Mouse (Mus musculus): ENCODE results near the gene Rnf212. TPM values are rescaled to one million over a fixed set of nuclear protein-coding genes. Genes with fewer than 3 reads are reported as not detected.
A peak's percentile ranks its signal among the peaks of the same experiment; 100 is the strongest.
"Not testable (repeated sequence)": the region's sequence is repeated elsewhere in the genome, so short reads cannot be mapped to it uniquely, and the experiment has no call there.

The Rnf212 gene
- polyA plus RNA-seq (2015; fragmentation: Nextera tagmentation; extraction: Ambion mirVana) = 0.43 and 1.1 TPM in 2 replicates

DNA sequence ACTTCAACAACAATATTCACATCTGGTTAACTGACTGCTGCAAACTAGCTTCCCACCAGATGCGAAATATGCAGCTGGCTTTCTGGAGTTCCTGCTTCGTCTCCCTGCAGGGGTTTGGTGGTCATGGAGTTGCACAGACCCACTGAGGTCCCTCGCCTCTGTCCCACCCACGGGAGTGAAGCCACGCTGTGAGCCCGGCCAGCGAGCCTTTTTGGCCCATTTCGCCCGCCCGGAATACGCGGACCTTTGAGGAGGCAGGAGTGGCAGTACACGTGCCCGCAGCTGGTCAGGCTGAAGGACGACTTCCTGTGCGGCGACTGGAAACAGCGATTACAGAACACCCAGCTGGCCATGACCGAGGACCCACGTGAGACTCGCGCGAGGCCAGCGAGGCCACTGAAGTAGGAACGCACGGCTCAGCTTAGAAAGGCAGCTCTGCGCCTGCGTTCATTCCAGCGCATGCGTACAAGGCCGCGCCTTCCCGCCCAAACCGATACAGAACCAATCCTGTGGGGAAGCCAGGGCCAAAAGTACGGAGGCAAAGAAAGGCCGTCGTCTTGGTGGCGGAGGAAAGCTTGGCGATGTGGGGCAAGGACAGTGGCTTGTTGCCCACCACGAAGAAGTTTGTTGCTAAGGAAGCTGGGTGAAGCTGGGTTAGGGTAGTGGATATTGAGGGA is at the start of gene Rnf212:
TSS of gene Rnf212 (minus strand) at position 353 of the 677 bp plus-strand sequence.
- Histone ChIP-seq H3K4me1 (ENCODE audit: control insufficient read depth, insufficient read depth, low read length) (no peaks in the 10 kb centered on the region), H3K4me3 (ENCODE audit: low read length) (no peak within 1 kb of the TSS)
- ATAC-seq = no peak

GRCm38 (mm10) chr5:108823276-108823675 is 48.5 kb upstream of the Rnf212 start:
- WGBS = 82% methylated on average over 2 of the region's 2 CpGs
- H3K9me3 ChIP-seq (ENCODE audit: control insufficient read depth, low read length) = no peaks in the 10 kb centered on the region
- no peaks in the 10 kb centered on the region for H3K36me3 ChIP-seq (ENCODE audit: control insufficient read depth, insufficient read depth, low read length)
- no peaks in the 10 kb centered on the region for H3K27me3 ChIP-seq (replicated peaks; ENCODE audit: control insufficient read depth, insufficient read depth, low read length)
- no peaks in the 10 kb centered on the region for H3K4me1 ChIP-seq (ENCODE audit: control insufficient read depth, insufficient read depth, low read length)
- no peak overlapping the region for H3K4me3 ChIP-seq (ENCODE audit: low read length)
- H3K27ac ChIP-seq (ENCODE audit: low read length) = no peak overlapping the region
- no peak overlapping the region for H3K9ac ChIP-seq (ENCODE audit: low read depth, low read length)
- no peak overlapping the region for H3K4me2 ChIP-seq (ENCODE audit: low read depth, low read length)
- ATAC-seq = no peak

More for the DNA sequence above, at the start of gene Rnf212:
- Histone ChIP-seq H3K9me3 (ENCODE audit: control insufficient read depth, low read length) (no peaks in the 10 kb centered on the region), H3K27me3 (replicated peaks; ENCODE audit: control insufficient read depth, insufficient read depth, low read length) (no peaks in the 10 kb centered on the region), H3K27ac (ENCODE audit: low read length) (no peak within 1 kb of the TSS), H3K36me3 (ENCODE audit: control insufficient read depth, insufficient read depth, low read length) (no peaks in the 10 kb centered on the region), H3K4me2 (ENCODE audit: low read depth, low read length) (no peak within 1 kb of the TSS), H3K9ac (ENCODE audit: low read depth, low read length) (no peak within 1 kb of the TSS)
- WGBS = 67% methylated on average over 40 of the region's 40 CpGs

- 75% methylated on average over 2 of the region's 2 CpGs for WGBS
- H3K9ac ChIP-seq (ENCODE audit: low read depth, low read length); H3K9me3 ChIP-seq (ENCODE audit: control insufficient read depth, low read length); ATAC-seq; H3K4me2 ChIP-seq (ENCODE audit: low read depth, low read length); H3K4me1 ChIP-seq (ENCODE audit: control insufficient read depth, insufficient read depth, low read length); H3K36me3 ChIP-seq (ENCODE audit: control insufficient read depth, insufficient read depth, low read length); H3K27me3 ChIP-seq (replicated peaks; ENCODE audit: control insufficient read depth, insufficient read depth, low read length); H3K4me3 ChIP-seq (ENCODE audit: low read length); H3K27ac ChIP-seq (ENCODE audit: low read length): not testable (repeated sequence)
Observed at GRCm38 (mm10) chr5:108808750-108809149, 34.0 kb upstream of the Rnf212 start, which contains the start of gene Vmn2r8. TSS of gene Vmn2r8 (minus strand) at chr5:108808850.

DNA sequence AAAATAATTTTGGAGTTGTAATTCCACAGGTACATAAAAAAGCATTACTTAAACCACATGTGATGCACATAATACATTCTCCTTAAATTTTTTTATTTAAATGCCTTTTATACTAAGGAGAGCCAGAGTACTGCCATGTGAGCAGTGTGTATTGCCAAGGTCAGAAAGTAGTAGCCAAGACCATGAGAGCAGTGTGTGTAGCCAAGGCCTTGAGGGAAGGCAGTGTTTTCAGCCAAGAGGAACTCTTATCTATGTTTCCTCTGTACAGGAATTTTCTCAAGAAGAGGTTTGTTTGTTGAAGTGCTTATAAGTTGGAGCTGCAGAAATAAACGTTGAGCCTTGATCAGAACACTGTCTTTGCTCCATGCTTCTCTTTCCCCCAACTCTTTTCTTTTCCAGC is 28.9 kb upstream of the Rnf212 start:
- 33% methylated on average over 1 of the region's 1 CpGs for WGBS
- Histone ChIP-seq H3K4me3 (ENCODE audit: low read length) (no peak overlapping the region), H3K4me2 (ENCODE audit: low read depth, low read length) (no peak overlapping the region), H3K9ac (ENCODE audit: low read depth, low read length) (no peak overlapping the region), H3K36me3 (ENCODE audit: control insufficient read depth, insufficient read depth, low read length) (no peaks in the 10 kb centered on the region), H3K4me1 (ENCODE audit: control insufficient read depth, insufficient read depth, low read length) (no peaks in the 10 kb centered on the region), H3K27ac (ENCODE audit: low read length) (no peak overlapping the region), H3K27me3 (replicated peaks; ENCODE audit: control insufficient read depth, insufficient read depth, low read length) (no peaks in the 10 kb centered on the region), H3K9me3 (ENCODE audit: control insufficient read depth, low read length) (no peaks in the 10 kb centered on the region)
- no peak for ATAC-seq

GRCm38 (mm10) chr5:108795263-108795662 is 20.5 kb upstream of the Rnf212 start, which contains the start of gene Tmed11:
TSS of gene Tmed11 (minus strand) at chr5:108795363.
- H3K9ac ChIP-seq (ENCODE audit: low read depth, low read length); H3K4me2 ChIP-seq (ENCODE audit: low read depth, low read length); H3K4me1 ChIP-seq (ENCODE audit: control insufficient read depth, insufficient read depth, low read length); ATAC-seq; H3K9me3 ChIP-seq (ENCODE audit: control insufficient read depth, low read length); H3K36me3 ChIP-seq (ENCODE audit: control insufficient read depth, insufficient read depth, low read length); H3K27ac ChIP-seq (ENCODE audit: low read length); H3K4me3 ChIP-seq (ENCODE audit: low read length); H3K27me3 ChIP-seq (replicated peaks; ENCODE audit: control insufficient read depth, insufficient read depth, low read length): not testable (repeated sequence)
- WGBS = 67% methylated on average over 2 of the region's 2 CpGs

DNA sequence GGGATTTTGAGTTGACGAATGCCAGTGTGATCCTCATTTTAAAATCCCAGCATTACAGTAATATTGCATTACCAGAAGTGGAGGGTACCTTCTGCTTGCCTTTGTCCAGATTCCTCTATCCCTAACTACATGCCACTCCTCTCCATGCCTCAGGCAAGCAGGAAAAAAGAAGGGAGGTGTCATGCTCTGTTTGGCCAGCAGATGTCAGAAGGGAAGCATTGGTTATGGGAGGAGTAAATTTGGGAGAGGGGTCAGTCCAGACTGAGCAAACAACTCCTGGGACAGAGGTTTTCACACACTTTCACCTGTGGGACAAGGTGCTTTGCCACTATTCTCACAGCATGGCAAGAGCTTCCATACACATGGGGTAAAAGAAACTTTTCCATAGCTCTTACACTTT is 15.6 kb upstream of the Rnf212 start:
- H3K27ac ChIP-seq (ENCODE audit: low read length); H3K4me1 ChIP-seq (ENCODE audit: control insufficient read depth, insufficient read depth, low read length); H3K27me3 ChIP-seq (replicated peaks; ENCODE audit: control insufficient read depth, insufficient read depth, low read length); H3K4me2 ChIP-seq (ENCODE audit: low read depth, low read length); ATAC-seq; H3K4me3 ChIP-seq (ENCODE audit: low read length); H3K9ac ChIP-seq (ENCODE audit: low read depth, low read length); H3K36me3 ChIP-seq (ENCODE audit: control insufficient read depth, insufficient read depth, low read length); H3K9me3 ChIP-seq (ENCODE audit: control insufficient read depth, low read length): not testable (repeated sequence)
- 36% methylated on average over 1 of the region's 1 CpGs for WGBS

DNA sequence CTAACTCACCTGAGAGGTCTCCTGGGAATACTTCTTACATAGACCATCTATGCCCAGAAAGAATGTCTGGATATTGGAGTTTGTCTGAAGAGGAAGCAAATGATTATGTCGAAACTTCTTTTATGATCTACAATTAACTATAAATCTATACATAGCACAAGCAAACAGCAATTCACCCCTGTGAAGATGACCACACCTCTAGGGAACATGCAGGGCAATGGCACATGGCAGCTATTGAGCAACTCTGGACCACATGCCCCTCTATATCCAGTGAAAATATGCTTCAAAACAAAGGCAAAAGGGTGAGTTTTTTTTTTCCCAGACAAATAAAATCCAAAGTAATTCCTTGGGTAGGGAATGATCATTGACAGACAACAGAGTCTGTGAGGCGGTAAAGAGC is 14.8 kb downstream of the Rnf212 start:
- ATAC-seq = peak; percentile 90
- WGBS = 73% methylated on average over 2 of the region's 2 CpGs

DNA sequence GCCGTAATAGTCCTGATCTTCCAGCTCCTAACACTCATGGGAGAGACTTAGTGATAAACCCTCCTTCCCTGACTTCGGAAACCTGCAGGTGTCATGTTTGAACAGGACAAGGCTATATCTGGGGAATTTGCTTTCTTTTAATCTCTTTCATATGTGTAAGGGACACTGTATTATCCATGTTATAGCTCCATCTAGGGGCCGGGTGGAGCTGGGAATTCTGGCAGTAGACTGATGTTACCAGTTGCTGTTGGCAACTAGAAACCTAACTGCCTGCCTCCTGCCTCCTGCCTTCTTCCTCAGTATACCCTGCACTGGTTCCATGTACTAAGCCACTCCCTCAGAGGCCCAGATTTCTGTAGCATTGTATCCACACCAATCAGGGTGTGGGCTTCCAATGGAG is 16.4 kb downstream of the Rnf212 start:
- ATAC-seq = peak; percentile 47
- Histone ChIP-seq H3K4me1 (ENCODE audit: control insufficient read depth, insufficient read depth, low read length) (no peaks in the 10 kb centered on the region), H3K36me3 (ENCODE audit: control insufficient read depth, insufficient read depth, low read length) (no peaks in the 10 kb centered on the region), H3K9me3 (ENCODE audit: control insufficient read depth, low read length) (no peaks in the 10 kb centered on the region), H3K4me2 (ENCODE audit: low read depth, low read length) (no peak overlapping the region), H3K27me3 (replicated peaks; ENCODE audit: control insufficient read depth, insufficient read depth, low read length) (no peaks in the 10 kb centered on the region), H3K27ac (ENCODE audit: low read length) (no peak overlapping the region), H3K4me3 (ENCODE audit: low read length) (no peak overlapping the region), H3K9ac (ENCODE audit: low read depth, low read length) (no peak overlapping the region)
- 45% methylated on average over 3 of the region's 3 CpGs for WGBS

More for the DNA sequence above, 14.8 kb downstream of the Rnf212 start:
- Histone ChIP-seq H3K4me1 (ENCODE audit: control insufficient read depth, insufficient read depth, low read length) (no peaks in the 10 kb centered on the region), H3K27me3 (replicated peaks; ENCODE audit: control insufficient read depth, insufficient read depth, low read length) (no peaks in the 10 kb centered on the region), H3K9ac (ENCODE audit: low read depth, low read length) (no peak overlapping the region), H3K9me3 (ENCODE audit: control insufficient read depth, low read length) (no peaks in the 10 kb centered on the region), H3K27ac (ENCODE audit: low read length) (no peak overlapping the region), H3K4me2 (ENCODE audit: low read depth, low read length) (no peak overlapping the region), H3K36me3 (ENCODE audit: control insufficient read depth, insufficient read depth, low read length) (no peaks in the 10 kb centered on the region), H3K4me3 (ENCODE audit: low read length) (no peak overlapping the region)

GRCm38 (mm10) chr5:108751258-108751657 is 23.5 kb downstream of the Rnf212 start:
- H3K27me3 ChIP-seq (replicated peaks; ENCODE audit: control insufficient read depth, insufficient read depth, low read length); H3K4me2 ChIP-seq (ENCODE audit: low read depth, low read length); ATAC-seq; H3K36me3 ChIP-seq (ENCODE audit: control insufficient read depth, insufficient read depth, low read length); H3K9ac ChIP-seq (ENCODE audit: low read depth, low read length); H3K27ac ChIP-seq (ENCODE audit: low read length); H3K4me3 ChIP-seq (ENCODE audit: low read length); H3K4me1 ChIP-seq (ENCODE audit: control insufficient read depth, insufficient read depth, low read length); H3K9me3 ChIP-seq (ENCODE audit: control insufficient read depth, low read length): not testable (repeated sequence)
- 83% methylated on average over 4 of the region's 4 CpGs for WGBS
